Mouse (Mus musculus) hindbrain, embryonic 11.5 days (tissue): ENCODE data around the gene Alb. TPM values are rescaled to one million over a fixed set of nuclear protein-coding genes. Genes with fewer than 3 reads are reported as not detected.

Experiments
- ATAC-seq: fragments of 200-750 bp; cut with Nextera tagmentation; 2 replicates; pipeline ENCODE4 v1.8.0; 2017; ENCODE audit warnings: mild to moderate bottlenecking, moderate TSS enrichment, moderate library complexity; ENCODE audit not compliant: low FRiP score
- DNase-seq: peaks from one replicate; pipeline ENCODE4 v3.0.0-alpha.2; 2015; ENCODE audit warnings: low spot score
- H3K27ac ChIP-seq: fragments of 300-500 bp; sonication (generic); 2 replicates; pipeline ENCODE4 v1.5.1; 2014; ENCODE audit warnings: mild to moderate bottlenecking, low read depth, low read length
- H3K27me3 ChIP-seq: fragments of 300-500 bp; sonication (generic); 2 replicates; pipeline ENCODE4 v1.6.1; 2014; ENCODE audit warnings: mild to moderate bottlenecking, low read length, moderate library complexity, mixed read lengths; ENCODE audit not compliant: control insufficient read depth, insufficient read depth
- H3K36me3 ChIP-seq: fragments of 300-500 bp; sonication (generic); 2 replicates; pipeline ENCODE4 v1.6.1; 2014; ENCODE audit warnings: mild to moderate bottlenecking, low read length, moderate library complexity, mixed read lengths; ENCODE audit not compliant: control insufficient read depth, insufficient read depth
- H3K4me1 ChIP-seq: fragments of 300-500 bp; sonication (generic); replicated peaks from 2 replicates; pipeline ENCODE4 v1.6.1; 2014; ENCODE audit warnings: low read length, mixed read lengths; ENCODE audit not compliant: control insufficient read depth, insufficient read depth
- H3K4me2 ChIP-seq: fragments of 300-500 bp; sonication (generic); replicated peaks from 2 replicates; pipeline ENCODE4 v1.6.1; 2014; ENCODE audit warnings: mild to moderate bottlenecking, low read depth, low read length
- H3K4me3 ChIP-seq: fragments of 300-500 bp; sonication (generic); 2 replicates; pipeline ENCODE4 v1.5.1; 2014; ENCODE audit warnings: low read depth, low read length
- H3K9ac ChIP-seq: fragments of 300-500 bp; sonication (generic); 2 replicates; pipeline ENCODE4 v1.6.1; 2014; ENCODE audit warnings: low read depth, low read length
- H3K9me3 ChIP-seq: fragments of 300-500 bp; sonication (generic); 2 replicates; pipeline ENCODE4 v1.6.1; 2016; ENCODE audit warnings: low read length; ENCODE audit not compliant: control insufficient read depth
- WGBS: fragments of 180-500 bp; shearing (Covaris S2); extraction: QIAGEN DNeasy Blood & Tissue Kit; methylation state at CpG from one replicate; pipeline ENCODE4 v1.1.7; 2014; 5-methylcytosine and 5-hydroxymethylcytosine counted together
- polyA plus RNA-seq: library from polyadenylated mRNA; unstranded; fragments of >200 nt; fragmentation: Nextera tagmentation; extraction: Ambion mirVana; gene quantifications from 2 replicates; pipeline ENCODE4 v1.2.1, GENCODE M21; 2014

Gene Alb
- polyA plus RNA-seq, 1 experiment from 2014 or later = not detected

DNA sequence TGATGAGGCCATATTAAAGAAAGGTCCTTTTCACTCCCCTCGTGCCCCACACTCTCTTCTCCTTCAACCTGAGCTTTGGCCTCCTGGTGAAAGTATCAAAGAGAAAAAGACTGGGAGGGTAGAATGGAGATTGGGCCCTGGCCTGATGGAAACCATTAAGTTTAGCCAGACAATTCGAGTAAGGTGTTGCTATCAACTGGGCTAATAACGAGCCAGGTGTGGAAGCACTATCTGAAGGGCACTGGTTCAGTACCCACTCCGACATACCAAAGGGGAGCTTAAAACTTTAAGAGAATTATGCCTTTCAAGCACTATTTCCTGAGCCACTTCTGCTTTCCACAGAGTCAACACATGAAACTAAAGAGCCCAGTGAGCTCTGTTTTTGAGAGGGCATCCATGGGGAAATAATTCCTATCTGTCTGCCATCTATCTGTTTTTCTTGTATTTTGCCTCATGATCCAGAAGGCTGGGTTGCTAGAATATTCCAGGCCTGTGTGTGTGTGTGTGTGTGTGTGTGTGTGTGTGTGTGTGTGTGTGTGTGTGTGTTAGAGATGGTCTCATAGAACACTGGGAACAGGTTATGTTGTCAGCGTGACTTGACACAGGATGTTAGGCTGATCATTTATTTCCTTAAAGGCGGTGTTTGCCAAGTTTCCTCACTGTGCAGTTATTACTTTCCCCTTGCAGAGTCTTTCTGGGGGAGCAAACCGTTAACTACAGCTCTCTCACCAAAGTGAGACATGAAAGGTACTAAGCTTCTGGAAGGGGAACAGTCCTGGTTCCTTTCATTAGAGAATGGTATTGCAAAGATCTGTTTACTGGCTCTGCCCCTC, 16.8 kb downstream of the Alb start:
- no peak overlapping the region for H3K9ac ChIP-seq
- no peak for DNase-seq

DNA sequence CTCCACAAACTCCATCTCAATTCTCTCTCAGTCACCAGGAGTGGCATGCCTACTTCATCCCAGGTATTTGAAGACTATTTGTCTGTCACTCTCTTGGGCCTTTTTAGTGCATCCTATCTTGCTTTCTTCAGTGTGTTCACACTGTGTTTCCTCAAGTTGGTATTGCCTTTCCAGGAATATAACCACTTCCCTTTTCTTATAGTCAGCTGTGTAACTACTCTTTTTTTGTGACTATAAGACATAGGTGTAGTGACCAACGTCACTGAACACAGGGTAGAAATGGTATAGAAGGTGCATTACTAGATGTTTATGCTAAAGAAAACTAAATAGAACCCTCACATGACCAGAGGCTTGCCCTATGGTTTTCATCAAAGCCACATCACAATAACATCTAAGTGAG, 18.2 kb downstream of the Alb start:
- H3K27me3 ChIP-seq = no peaks in the 10 kb centered on the region
- no peak overlapping the region for H3K4me2 ChIP-seq
- no peak for ATAC-seq
- no peak overlapping the region for H3K9ac ChIP-seq
- no peak for DNase-seq
- no peaks in the 10 kb centered on the region for H3K4me1 ChIP-seq
- H3K4me3 ChIP-seq = no peak overlapping the region
- no peaks in the 10 kb centered on the region for H3K36me3 ChIP-seq
- no peaks in the 10 kb centered on the region for H3K9me3 ChIP-seq
- 97% methylated on average over 1 of the region's 1 CpGs for WGBS
- no peak overlapping the region for H3K27ac ChIP-seq

More for the DNA sequence above, 16.8 kb downstream of the Alb start:
- H3K4me2 ChIP-seq = no peak overlapping the region
- H3K27me3 ChIP-seq = no peaks in the 10 kb centered on the region
- H3K4me1 ChIP-seq = no peaks in the 10 kb centered on the region
- no peak overlapping the region for H3K27ac ChIP-seq
- H3K9me3 ChIP-seq = no peaks in the 10 kb centered on the region
- no peak for ATAC-seq
- no peaks in the 10 kb centered on the region for H3K36me3 ChIP-seq
- H3K4me3 ChIP-seq = no peak overlapping the region
- WGBS = 85% methylated on average over 7 of the region's 7 CpGs

DNA sequence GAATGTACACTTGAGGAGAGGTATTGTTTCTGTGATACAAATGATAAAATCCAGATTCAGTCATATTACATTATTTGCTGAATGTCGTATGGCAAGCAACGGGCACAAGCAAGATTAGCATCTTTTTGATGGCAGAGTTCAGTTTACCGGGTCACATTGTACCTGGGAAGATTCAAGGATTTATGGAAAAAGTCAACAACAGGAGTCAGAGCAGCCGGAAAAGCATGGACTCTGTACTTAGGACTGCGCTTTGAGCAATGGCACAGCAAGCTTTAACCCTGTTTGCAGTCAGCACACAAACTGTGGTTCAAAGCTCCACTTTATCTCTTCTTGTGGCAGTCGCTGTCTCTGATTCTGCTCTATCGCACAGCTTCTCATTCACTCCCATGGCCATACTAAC, 24.9 kb downstream of the Alb start:
- no peaks in the 10 kb centered on the region for H3K4me1 ChIP-seq
- H3K4me2 ChIP-seq = no peak overlapping the region
- no peak overlapping the region for H3K4me3 ChIP-seq
- no peak overlapping the region for H3K27ac ChIP-seq
- no peak overlapping the region for H3K9ac ChIP-seq
- ATAC-seq (no peak), DNase-seq (no peak)
- no peaks in the 10 kb centered on the region for H3K27me3 ChIP-seq
- 95% methylated on average over 7 of the region's 7 CpGs for WGBS
- no peaks in the 10 kb centered on the region for H3K36me3 ChIP-seq
- H3K9me3 ChIP-seq = no peaks in the 10 kb centered on the region

DNA sequence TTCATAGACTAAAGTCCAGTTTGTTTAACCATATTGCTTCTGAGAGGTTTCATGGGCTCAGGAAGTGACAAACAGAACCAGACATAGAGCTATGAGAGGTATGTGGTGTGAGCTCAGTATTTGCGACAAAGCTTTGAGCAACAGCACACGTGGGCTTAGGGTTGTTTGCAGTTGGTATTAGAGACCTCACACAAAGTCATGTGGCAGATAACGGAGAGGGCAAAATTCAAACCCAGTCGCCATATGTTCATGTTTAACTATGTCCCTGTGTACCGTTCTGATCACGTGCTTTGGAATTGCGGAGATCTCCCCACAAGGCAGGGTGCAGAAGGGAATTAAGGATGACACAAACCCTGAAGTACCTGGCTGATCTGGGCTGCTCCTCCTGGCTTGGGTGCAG, 27.6 kb downstream of the Alb start:
- no peaks in the 10 kb centered on the region for H3K9me3 ChIP-seq
- no peak overlapping the region for H3K9ac ChIP-seq
- H3K27ac ChIP-seq = no peak overlapping the region
- H3K4me2 ChIP-seq = no peak overlapping the region
- 91% methylated on average over 7 of the region's 7 CpGs for WGBS
- ATAC-seq (no peak), DNase-seq (no peak)
- no peaks in the 10 kb centered on the region for H3K4me1 ChIP-seq
- no peaks in the 10 kb centered on the region for H3K36me3 ChIP-seq
- H3K4me3 ChIP-seq = no peak overlapping the region
- H3K27me3 ChIP-seq = no peaks in the 10 kb centered on the region

DNA sequence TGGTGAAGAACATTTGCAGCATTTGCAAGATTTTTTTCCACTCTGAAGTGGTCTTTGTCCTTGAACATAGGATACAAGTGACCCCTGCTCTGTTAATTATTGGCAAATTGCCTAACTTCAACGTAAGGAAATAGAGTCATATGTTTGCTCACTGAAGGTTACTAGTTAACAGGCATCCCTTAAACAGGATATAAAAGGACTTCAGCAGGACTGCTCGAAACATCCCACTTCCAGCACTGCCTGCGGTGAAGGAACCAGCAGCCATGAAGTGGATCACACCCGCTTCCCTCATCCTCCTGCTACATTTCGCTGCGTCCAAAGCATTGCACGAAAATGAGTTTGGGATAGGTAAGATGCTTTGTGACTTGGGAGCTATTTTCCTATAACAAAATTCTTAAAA, 29.8 kb downstream of the Alb start, which contains the start of gene Afp:
Afp (plus strand) TSS at position 220 of the 400 bp plus-strand sequence.
- H3K9me3 ChIP-seq = no peaks in the 10 kb centered on the region
- no peak within 1 kb of the TSS for H3K4me3 ChIP-seq
- H3K27ac ChIP-seq = no peak within 1 kb of the TSS
- H3K36me3 ChIP-seq = no peaks in the 10 kb centered on the region
- 84% methylated on average over 7 of the region's 7 CpGs for WGBS
- H3K4me1 ChIP-seq = no peaks in the 10 kb centered on the region
- no peak for ATAC-seq
- no peak within 1 kb of the TSS for H3K9ac ChIP-seq
- H3K4me2 ChIP-seq = no peak within 1 kb of the TSS
- DNase-seq = no peak
- H3K27me3 ChIP-seq = no peaks in the 10 kb centered on the region

DNA sequence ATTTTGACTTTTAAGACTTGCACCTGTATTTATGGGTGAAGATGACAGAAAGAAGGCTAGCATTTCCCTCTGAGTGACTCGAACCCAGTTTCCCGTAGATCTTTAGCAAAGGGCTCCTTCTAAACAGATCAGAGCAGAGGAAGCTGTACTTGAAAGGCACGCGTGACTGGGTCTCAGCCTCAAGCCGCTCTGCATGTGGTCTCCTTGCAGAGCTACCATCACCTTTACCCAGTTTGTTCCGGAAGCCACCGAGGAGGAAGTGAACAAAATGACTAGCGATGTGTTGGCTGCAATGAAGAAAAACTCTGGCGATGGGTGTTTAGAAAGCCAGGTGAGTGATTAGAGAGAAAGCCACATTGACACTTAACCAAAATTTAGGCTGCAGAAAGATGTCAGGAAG, 31.7 kb downstream of the Alb start:
- no peaks in the 10 kb centered on the region for H3K4me1 ChIP-seq
- no peaks in the 10 kb centered on the region for H3K9me3 ChIP-seq
- no peak overlapping the region for H3K27ac ChIP-seq
- no peak for DNase-seq
- H3K36me3 ChIP-seq = no peaks in the 10 kb centered on the region
- H3K4me3 ChIP-seq = no peak overlapping the region
- H3K4me2 ChIP-seq = no peak overlapping the region
- no peak for ATAC-seq
- WGBS = 75% methylated on average over 9 of the region's 9 CpGs
- H3K9ac ChIP-seq = no peak overlapping the region
- no peaks in the 10 kb centered on the region for H3K27me3 ChIP-seq

DNA sequence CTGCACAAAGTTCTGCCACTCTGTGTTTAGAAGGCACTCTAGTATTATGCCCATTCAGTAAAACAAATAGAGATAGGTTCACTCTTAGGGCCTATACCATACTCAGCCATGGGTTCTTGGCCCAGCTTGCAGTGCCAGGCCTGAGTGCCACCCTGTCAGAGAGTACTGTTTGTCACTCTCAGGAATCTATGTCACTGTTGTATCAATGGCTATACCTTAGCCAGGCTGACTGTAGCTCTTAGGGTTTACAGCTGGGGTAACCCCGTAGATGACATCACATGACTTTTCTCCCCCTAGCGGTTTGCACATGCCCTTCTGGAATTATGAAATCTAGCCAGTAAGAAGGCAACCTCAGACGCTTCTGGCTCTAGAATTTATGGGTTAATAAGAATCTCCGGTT, 33.6 kb downstream of the Alb start:
- Histone ChIP-seq H3K9ac (no peak overlapping the region), H3K27ac (no peak overlapping the region), H3K4me2 (no peak overlapping the region), H3K36me3 (no peaks in the 10 kb centered on the region), H3K4me3 (no peak overlapping the region), H3K27me3 (no peaks in the 10 kb centered on the region), H3K4me1 (no peaks in the 10 kb centered on the region), H3K9me3 (no peaks in the 10 kb centered on the region)
- WGBS = 93% methylated on average over 4 of the region's 4 CpGs
- no peak for ATAC-seq
- no peak for DNase-seq

DNA sequence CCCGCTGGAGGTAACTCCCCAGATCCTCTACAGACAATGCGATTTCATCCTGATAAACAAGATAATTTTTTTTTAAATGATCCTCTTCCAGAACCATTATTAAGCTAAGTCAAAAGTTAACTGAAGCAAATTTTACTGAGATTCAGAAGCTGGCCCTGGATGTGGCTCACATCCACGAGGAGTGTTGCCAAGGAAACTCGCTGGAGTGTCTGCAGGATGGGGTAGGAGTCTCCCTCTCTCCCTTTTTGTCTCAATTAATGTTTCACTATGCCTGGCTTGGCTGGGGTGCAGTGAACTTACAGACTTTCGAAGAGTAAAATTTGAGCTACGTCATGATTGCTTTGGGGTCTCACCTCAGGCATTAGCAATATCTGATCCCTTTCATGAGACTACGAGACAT, 38.8 kb downstream of the Alb start:
- H3K27ac ChIP-seq = no peak overlapping the region
- no peak for ATAC-seq
- DNase-seq = no peak
- H3K9me3 ChIP-seq = no peaks in the 10 kb centered on the region
- H3K9ac ChIP-seq = no peak overlapping the region
- no peak overlapping the region for H3K4me3 ChIP-seq
- no peaks in the 10 kb centered on the region for H3K36me3 ChIP-seq
- 56% methylated on average over 7 of the region's 7 CpGs for WGBS
- no peak overlapping the region for H3K4me2 ChIP-seq
- no peaks in the 10 kb centered on the region for H3K4me1 ChIP-seq
- H3K27me3 ChIP-seq = no peaks in the 10 kb centered on the region

DNA sequence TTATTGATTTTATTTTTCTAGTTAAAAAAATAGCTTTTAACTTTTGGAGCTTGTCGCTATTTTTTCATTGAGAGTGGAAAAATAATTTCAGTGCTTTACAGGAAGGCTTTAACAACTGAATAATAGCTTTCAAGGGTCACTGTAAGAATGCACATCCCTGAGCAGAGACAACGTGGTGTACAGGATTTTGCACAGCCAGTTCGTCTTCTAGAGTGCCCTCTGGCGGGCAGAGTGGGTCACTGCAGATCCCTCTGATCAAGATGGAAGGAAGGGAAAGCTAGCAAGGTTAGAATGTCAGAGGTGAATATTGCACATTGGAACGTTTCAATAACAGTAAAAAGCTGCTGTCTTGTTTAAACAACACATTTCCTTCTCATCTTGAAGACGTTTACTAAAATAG, 40.0 kb downstream of the Alb start:
- ATAC-seq (peak; percentile 67; the same call in 1 of the 2 replicates), DNase-seq (peak; percentile 87)
- H3K9ac ChIP-seq = no peak overlapping the region
- no peaks in the 10 kb centered on the region for H3K4me1 ChIP-seq
- H3K4me3 ChIP-seq = no peak overlapping the region
- no peaks in the 10 kb centered on the region for H3K9me3 ChIP-seq
- no peak overlapping the region for H3K27ac ChIP-seq
- no peaks in the 10 kb centered on the region for H3K27me3 ChIP-seq
- WGBS = 7% methylated on average over 6 of the region's 6 CpGs
- H3K36me3 ChIP-seq = no peaks in the 10 kb centered on the region
- no peak overlapping the region for H3K4me2 ChIP-seq
